In genomic region chr12:32237139-32237538, GRCm38 (mm10) we compare ENCODE assay signal across 27 mouse cellular contexts.
"Had no signal": no experiment of that assay in that cellular context is flagged by ENCODE, and none has a peak within 500 bp of the region (broad histone marks: within the 10 kb centered on the region; RNA-seq: fewer than 3 reads in every experiment).

No protein-coding gene starts in this region.

- H3K4me3 ChIP-seq: gastrocnemius, adult 2 months; heart, adult 2 months; heart, embryonic 10.5 days; heart, embryonic 12.5 days; hindbrain, embryonic 10.5 days; hindbrain, embryonic 12.5 days; intestine, embryonic 15.5 days; left cerebral cortex, adult 2 months; limb, embryonic 10.5 days; limb, embryonic 12.5 days; liver, embryonic 13.5 days; liver, embryonic 15.5 days had no signal

- H3K9ac ChIP-seq: heart, embryonic 12.5 days; hindbrain, embryonic 12.5 days; hindbrain, embryonic 14.5 days; intestine, embryonic 15.5 days; limb, embryonic 12.5 days; liver, embryonic 13.5 days; liver, embryonic 15.5 days; liver, postnatal 0 days had no signal

- DNase-seq: gastrocnemius, adult 2 months; gastrocnemius, postnatal 10 days; gastrocnemius, postnatal 25 days; heart, adult 2 months; heart, postnatal 10 days; heart, postnatal 4 days; kidney, adult 18-20 months; kidney, adult 8-10 months; kidney, postnatal 10 days; kidney, postnatal 25 days; kidney, postnatal 4 days; layer of hippocampus, adult 9-11 months; liver; liver, embryonic 13.5 days; liver, postnatal 0 days had no signal

- ATAC-seq: inflammation-experienced regulatory T-cells, adult 6 months; intestine, embryonic 15.5 days; intestine, postnatal 0 days; liver, postnatal 0 days had no signal

- H3K27ac ChIP-seq: gastrocnemius, adult 2 months; heart, adult 2 months; heart, embryonic 10.5 days; hindbrain, embryonic 10.5 days; hindbrain, embryonic 12.5 days; hindbrain, embryonic 14.5 days; intestine, embryonic 15.5 days; left cerebral cortex, adult 2 months; limb, embryonic 10.5 days; limb, embryonic 12.5 days; liver, embryonic 13.5 days; liver, embryonic 15.5 days had no signal

- H3K9me3 ChIP-seq: heart, embryonic 10.5 days; heart, embryonic 12.5 days; hindbrain, embryonic 10.5 days; hindbrain, embryonic 12.5 days; intestine, embryonic 15.5 days; limb, embryonic 10.5 days; limb, embryonic 12.5 days; liver, embryonic 13.5 days; liver, embryonic 15.5 days had no signal

- H3K27me3 ChIP-seq: heart, embryonic 12.5 days; hindbrain, embryonic 12.5 days; intestine, embryonic 15.5 days; limb, embryonic 12.5 days; liver, embryonic 13.5 days; liver, embryonic 15.5 days had no signal

- H3K4me2 ChIP-seq: heart, embryonic 12.5 days; hindbrain, embryonic 12.5 days; hindbrain, embryonic 14.5 days; intestine, embryonic 15.5 days; limb, embryonic 12.5 days; liver, embryonic 13.5 days; liver, embryonic 15.5 days had no signal

- H3K36me3 ChIP-seq: heart, embryonic 10.5 days; heart, embryonic 12.5 days; hindbrain, embryonic 10.5 days; hindbrain, embryonic 12.5 days; intestine, embryonic 15.5 days; limb, embryonic 10.5 days; limb, embryonic 12.5 days; liver, embryonic 13.5 days; liver, embryonic 15.5 days had no signal

- H3K4me1 ChIP-seq: heart, embryonic 10.5 days; heart, embryonic 12.5 days; hindbrain, embryonic 10.5 days; intestine, embryonic 15.5 days; limb, embryonic 10.5 days; limb, embryonic 12.5 days had no signal
